Mouse (Mus musculus) right cerebral cortex, postnatal 4 days (tissue): ENCODE results near the gene Tlr9.

Source experiments
- DNase-seq: peaks from one replicate; pipeline ENCODE4 v3.0.0-alpha.2; 2022

Tlr9 gene

DNA sequence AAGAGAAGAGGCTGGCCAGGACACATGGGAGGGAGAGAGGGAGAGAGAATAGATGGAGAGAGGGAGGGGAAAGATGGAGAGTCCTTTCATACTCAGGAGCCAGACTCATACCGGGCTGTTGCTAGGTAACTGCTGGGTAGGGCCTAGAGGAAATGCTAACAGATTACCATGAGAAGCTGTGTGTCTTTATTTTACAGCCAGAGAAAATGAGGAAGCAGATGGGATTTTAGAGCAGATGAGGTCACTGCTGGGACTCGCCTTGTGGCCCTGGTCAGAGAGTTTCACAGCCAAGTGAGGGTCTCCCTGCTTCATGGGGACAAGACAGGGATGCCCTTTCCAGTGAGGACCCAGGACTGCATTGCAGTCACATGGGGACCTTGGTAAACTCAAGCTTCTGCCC is 47.5 kb downstream of the Tlr9 start:
- no peak for DNase-seq

DNA sequence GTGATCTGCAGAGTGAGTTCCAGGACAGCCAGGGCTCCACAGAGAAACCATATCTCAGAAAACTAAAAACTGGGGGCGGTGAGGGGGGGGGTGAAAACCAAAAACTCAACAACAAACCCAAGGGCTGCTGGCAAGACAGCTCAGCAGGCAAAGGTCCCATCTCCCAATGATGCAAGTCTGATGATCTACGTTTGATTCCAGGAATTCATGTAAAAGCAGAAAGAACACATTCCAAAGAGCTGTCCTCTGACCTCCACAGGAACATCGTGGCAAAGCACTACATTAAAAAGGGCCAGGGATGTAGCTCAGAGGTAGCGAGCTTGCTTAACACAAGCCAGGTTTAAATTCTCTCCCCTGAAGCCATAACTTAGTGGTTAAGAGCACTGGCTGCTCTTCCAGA is 48.3 kb downstream of the Tlr9 start:
- no peak for DNase-seq

DNA sequence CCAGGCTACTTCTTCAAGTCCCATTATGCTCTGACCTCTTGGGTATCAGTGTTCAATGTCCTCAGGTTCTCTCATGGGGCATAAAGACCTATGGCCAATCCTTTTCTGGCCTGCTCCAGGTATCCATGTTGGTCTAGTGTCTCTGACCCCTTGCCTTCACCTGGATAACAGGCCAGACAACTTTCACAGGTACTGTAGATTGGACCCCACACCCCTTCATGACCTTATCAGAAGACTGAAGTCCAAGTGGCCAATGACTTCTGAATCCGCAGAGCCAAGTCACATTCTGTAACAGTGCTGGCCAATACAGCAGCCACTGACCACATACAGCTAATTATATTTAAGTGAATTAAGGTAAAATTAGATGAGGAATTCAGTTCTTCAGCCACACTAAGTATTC is 49.9 kb downstream of the Tlr9 start:
- DNase-seq, result no peak

DNA sequence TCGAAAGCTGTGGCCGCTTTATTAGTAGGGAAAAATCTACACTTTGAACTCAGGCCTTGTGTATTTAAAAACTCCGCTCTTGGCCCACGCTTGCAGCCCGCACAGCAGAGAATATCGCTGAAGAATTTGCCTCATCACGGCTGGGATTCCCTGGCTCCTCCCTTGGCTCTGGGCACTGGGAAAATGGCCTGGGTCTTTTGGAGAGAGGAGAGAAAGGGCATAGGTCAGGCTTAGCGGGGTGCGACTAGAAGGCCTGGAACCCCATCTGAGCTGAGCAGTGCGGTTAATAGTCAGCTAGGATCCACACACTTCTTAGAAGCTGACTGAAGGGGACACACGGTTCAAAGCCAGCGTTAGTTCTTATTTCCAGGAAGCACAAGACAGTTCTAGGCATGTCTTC is 50.9 kb downstream of the Tlr9 start:
- no peak for DNase-seq

DNA sequence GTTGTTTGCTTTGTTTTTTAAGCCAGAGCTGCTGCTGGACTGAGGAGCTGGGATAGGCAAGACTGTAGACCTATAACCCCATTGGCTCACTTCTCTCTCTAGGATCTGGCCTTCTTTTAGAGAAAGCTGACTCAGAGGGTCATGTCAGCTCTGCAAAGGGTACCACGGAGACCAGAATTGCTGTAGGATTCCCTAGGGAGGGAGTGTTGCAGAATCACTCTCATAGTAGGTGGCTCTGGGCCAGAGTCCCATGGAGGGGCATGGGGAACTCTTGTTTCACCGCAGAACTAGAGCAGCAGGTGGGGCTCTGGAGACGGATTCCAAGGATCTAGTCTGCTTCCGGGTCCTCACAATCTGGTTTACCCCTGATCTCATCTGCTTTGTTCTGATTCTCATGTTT is 51.4 kb downstream of the Tlr9 start:
- no peak for DNase-seq

DNA sequence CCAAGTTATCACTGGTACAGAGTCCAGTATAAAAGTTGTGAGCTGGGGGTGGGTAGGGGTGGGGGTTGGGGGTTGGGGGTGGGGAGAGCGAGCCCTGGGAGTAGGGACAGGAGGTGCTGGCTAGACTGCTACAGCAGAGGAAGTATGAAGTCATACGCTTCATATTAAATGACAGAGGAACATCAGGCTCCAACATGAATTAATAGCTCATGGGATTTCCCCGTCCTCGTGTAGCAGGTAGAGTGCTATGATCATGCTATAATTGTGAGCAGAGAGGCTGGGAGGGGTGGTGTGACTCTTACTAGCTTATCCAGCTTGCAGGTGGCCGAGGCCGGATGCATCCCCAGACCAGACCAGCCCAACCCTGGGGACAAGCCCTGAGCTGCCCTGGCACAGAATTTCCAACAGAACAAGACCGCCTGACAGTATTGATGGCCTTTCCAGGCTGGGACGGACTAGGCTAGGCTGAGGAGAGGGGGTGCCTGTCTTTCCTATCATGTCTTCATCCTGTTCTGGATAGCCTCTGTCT is 52.3 kb downstream of the Tlr9 start:
- DNase-seq, result no peak

DNA sequence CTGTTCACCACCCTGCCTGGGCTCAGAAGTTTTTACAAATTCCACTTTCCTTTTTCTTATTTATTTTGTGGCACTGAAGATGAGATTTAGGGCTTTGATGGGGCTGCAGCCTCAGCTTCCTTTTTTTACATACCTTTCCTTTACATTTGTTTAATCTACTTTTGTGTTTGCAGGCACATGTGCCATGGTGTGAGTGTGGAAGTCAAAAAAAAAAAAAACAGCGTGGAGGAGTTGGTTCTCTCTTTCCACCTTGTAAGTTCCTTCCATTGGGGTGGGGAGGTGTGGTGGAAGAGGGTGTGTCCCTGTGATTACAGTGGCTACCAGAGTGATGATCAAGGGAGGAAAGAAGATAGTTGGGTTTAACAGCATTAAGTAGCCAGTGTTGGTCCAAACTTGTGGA is 53.4 kb downstream of the Tlr9 start:
- no peak for DNase-seq
